Mouse (Mus musculus): ENCODE data around the gene Mmp1b.
"Not testable (repeated sequence)": the region's sequence is repeated elsewhere in the genome, so short reads cannot be mapped to it uniquely, and the experiment has no call there.

Gene Mmp1b

DNA sequence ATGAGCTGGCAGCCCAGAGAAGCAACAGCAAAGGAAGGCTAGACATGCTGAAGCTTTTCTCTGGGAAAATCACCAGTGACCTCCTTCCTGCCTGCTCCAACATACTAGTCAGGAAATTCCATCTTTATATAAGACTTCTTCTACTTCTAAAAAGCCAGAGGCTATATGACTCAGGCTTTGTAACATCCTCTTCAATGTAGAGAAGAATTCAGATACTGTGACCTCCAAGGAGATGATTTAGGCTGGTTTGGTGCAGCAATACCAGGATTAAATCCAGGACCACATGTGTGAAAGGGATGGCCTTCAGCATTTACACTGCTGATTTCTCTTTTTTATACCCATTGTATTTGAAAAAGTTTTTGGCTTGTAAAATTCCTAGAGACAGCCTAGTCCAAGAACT is at the start of gene Mmp1b:
Gene Mmp1b (minus strand): TSS at position 101 of the 400 bp plus-strand sequence.
- DNase-seq (ENCODE audit: extremely low read depth, insufficient read length, low spot score) = no peak

DNA sequence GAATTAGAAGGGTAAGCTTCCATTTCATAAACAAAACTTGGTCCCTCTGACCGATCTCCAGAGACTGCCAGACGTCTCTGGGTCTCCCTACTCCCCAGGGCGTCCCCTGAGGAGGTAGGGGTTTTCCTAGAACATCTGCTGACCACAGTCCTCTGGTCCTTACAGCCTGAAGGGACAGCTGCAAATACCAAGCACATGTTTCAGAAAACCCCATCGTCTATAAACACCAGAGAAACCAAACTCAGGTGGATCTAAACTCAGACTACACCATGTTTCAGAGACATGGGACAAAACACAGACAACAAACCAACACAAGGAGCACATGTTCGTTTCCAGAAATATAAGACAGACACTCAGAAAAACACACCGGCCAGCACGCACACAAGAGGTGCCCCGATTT is 8.7 kb upstream of the Mmp1b start:
- DNase-seq (ENCODE audit: extremely low read depth, insufficient read length, low spot score) = not testable (repeated sequence)

DNA sequence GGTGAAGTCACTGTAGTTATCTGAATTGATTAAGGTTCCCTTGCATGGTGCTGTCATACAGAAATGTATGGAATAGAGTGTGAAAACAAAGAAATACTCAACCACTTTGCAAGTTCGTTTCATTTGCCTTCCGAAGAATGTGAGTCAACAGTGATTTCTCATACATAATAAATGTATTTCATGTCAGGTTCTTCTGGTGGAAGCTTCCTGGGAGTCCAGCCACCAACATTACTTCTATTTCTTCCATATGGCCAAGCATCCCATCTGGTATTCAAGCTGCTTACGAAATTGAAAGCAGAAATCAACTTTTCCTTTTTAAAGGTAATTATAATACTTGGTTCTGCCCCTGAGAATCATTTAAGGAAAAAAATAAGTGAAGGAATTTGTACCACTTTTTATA is 33.3 kb downstream of the Mmp1b start:
- DNase-seq (ENCODE audit: extremely low read depth, insufficient read length, low spot score) = no peak

DNA sequence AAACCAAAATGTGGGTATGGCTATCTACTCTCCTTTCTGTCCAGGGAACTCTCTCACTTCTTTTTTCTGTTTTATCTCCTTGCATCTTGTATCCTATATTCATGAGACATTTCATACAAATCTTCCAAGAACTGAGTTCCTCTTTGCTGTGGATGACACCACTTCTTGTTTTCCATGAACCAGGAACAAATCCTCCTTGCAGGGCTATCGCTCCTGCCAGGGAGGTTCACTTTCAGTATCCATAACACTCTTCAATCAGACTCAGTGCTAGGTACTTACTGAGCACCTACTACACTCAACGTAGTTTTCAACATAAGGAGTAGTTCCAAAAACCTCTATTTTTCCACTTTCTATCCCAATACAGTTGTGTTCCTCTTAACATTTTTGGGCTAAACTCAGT is 42.3 kb downstream of the Mmp1b start:
- no peak for DNase-seq (ENCODE audit: extremely low read depth, insufficient read length, low spot score)

DNA sequence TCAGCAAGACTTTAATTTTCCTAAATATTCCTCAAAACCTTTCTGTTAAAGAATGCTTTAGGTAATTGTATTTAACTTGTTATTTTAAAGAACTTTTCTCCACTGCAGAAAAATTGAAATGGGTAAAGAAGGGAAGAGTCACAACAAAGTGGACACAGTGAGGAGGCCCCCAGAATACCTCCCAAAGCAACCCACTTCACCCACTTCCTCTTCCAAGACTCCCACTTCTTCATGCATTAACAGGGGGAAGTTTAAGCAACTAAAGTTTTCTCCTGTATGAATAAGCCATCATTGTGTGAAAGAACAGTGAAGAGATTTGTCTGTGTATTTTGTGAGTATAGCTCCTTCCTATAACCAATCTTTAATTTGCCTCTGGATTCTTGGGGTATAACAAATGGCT is 43.7 kb downstream of the Mmp1b start, which contains the start of gene Mmp12:
Gene Mmp12 (plus strand): TSS at position 275 of the 400 bp plus-strand sequence.
- no peak for DNase-seq (ENCODE audit: extremely low read depth, insufficient read length, low spot score)

DNA sequence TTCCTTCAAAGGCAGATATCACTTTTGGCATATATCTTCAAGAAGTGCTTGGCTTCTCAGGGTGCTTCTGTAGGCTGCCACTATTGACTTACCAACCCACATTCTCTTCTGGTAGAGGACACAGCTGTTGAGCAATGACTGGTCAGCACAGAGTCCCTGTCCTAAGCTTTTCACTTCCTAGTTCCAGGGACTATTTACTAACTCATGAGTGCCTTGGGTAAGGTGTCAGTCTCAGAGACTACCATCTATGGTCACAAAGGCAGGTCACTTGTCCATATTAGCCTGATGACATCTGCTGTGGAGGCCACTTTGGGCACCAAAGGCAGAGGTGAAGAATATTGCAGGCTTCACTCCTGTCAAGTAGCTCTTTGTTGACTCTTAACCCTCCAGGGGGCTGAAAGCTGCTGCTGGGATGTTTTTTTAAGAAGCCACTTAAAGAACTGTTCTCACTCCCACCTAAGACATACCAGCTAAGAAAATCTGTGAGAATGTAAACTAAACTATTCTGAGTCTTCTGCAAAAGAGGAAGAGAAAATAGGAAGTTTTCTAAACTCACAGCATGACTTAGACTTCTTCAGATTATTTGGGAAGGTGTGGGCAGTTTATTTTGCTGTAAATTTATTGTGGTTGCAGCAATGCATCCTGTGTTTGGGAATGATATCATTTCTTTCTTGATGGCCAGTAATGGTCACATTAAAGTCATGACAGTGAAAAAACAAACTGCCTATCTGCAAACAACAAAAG is 50.9 kb downstream of the Mmp1b start:
- DNase-seq (ENCODE audit: extremely low read depth, insufficient read length, low spot score) = no peak

DNA sequence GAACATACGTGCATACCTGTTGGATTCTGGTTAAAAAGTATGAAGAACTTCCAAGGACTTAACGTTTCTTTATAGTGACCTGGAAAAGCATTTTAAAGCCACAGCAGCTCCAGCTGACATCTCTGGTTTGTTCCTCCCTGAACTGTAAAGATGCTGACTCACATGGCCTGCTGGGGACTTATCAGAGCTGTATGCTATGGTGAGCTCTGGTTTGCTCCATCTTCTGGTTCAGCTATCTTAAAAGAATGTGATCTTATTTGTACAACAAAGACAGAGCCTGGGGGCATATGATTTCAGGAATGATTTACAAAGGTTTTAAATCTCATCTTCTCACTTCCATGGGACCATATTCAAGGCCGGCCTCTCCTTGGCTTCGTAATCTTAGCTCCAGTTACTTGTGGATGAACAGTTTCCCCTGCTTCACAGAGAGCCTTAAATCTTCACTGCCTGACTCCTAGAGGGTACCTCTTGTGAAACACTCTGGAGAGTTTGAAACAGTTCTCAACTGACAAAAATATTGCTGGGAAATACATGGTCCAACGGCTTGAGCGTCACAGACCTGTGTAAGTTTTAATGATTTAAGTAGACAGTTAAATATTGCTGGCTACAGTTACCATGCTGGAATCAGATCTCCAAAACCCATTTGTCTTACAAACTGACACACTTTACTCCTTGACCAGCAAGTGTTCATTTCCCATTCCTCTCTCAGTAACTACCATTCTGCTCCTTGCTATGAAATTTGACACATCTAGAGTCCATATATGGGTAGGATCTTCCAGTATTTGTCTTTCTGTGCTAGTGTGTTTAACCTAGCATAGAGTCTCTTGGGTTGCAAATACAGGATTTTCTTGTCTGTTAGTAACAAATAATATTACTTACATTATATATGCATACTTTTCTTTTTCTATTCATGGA is 51.8 kb downstream of the Mmp1b start:
- DNase-seq (ENCODE audit: extremely low read depth, insufficient read length, low spot score) = no peak

DNA sequence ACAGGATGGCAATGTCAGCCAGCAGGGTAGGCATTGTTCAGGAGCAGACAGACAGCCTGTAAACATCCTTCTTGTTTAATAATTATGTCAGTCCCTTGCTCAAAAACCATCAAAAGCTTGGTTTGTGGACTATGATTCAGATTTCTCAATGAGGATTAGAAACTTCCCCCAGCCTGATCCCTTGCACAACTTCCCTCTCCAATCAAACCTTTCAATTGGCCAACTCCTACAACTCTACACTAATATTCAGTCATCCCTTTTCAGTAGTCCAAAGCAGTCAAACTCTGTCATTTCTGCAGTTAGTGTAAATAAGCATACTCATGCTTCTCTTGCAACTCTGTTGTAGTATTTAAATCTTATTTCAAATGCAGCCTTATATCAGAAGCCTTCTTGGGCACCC is 56.0 kb downstream of the Mmp1b start:
- DNase-seq (ENCODE audit: extremely low read depth, insufficient read length, low spot score) = no peak
